7 mouse cellular contexts compared by ENCODE assay signal in genomic region chr2:102134510-102135262, GRCm38 (mm10). TPM values are rescaled to one million over a fixed set of nuclear protein-coding genes. Genes with fewer than 3 reads are reported as not detected.
DNase-seq lines count a peak whose midpoint lies in the region.

No protein-coding gene starts in this region.

- DNase-seq in MN1 (ENCODE audit: low spot score) = peak; percentile 71
- DNase-seq in adrenal gland, postnatal 25 days = peak; percentile 49
- peak; percentile 83 to 88 for DNase-seq in frontal cortex, adult 2 months (ENCODE audit: extremely low spot score in 1 of 2, low spot score in 1 of 2)
- peak; percentile 77 to 84 for DNase-seq in left cerebral cortex, postnatal 10 days (ENCODE audit: extremely low spot score in 1 of 2, low spot score in 2 of 2)
- DNase-seq in embryo, embryonic 10 days (ENCODE audit: low spot score) = no peak
- no peak for DNase-seq in ovary, postnatal 14 days (ENCODE audit: low spot score)
- no peak for DNase-seq in urinary bladder, postnatal 10 days (ENCODE audit: low spot score)

- intact Hi-C loops in left cerebral cortex, postnatal 10 days (cut with DNase I) = no loop called here

RNA-seq across cellular contexts. Expression of gene Ldlrad3, which starts 51.5 kb away (rescaled TPM):
- total RNA-seq in adrenal gland, postnatal 25 days (2021) = 8.8 TPM in 2 replicates
- 11.0 and 12.1 TPM in 2 replicates for polyA plus RNA-seq in frontal cortex, adult 2 months (2012; rRNA removed)
- total RNA-seq in left cerebral cortex, postnatal 10 days (2021) = 10 to 100 TPM; 12.5 to 13.1 TPM

Comparison
In these comparisons a context has a peak if more than half of its experiments do, and no peak if none do; other contexts are left out.
1. DNase-seq: peak in MN1 (single experiment), adrenal gland, postnatal 25 days (single experiment), frontal cortex, adult 2 months (2 of 2) and left cerebral cortex, postnatal 10 days (2 of 2); none in embryo, embryonic 10 days (single experiment), ovary, postnatal 14 days (single experiment) and urinary bladder, postnatal 10 days (single experiment).